In genomic region chr5:24525360-24526189, GRCm38 (mm10) we compare ENCODE assay signal across 8 mouse cellular contexts. TPM values are rescaled to one million over a fixed set of nuclear protein-coding genes. Genes with fewer than 3 reads are reported as not detected.
DNase-seq lines count a peak whose midpoint lies in the region; ATAC-seq and TF ChIP-seq lines count a peak whose summit lies in the region.

No protein-coding gene starts in this region.

- peak overlapping the region; percentile 65 for H3K9ac ChIP-seq in hindbrain, embryonic 11.5 days (ENCODE audit: low read depth, low read length)
- no peak overlapping the region for H3K9ac ChIP-seq in liver, postnatal 0 days (replicated peaks)

- no peak overlapping the region for H3K27ac ChIP-seq in gastrocnemius, adult 2 months
- H3K27ac ChIP-seq in hindbrain, embryonic 11.5 days (ENCODE audit: low read depth, low read length): no peak overlapping the region
- no peak overlapping the region for H3K27ac ChIP-seq in liver, postnatal 0 days (ENCODE audit: low read depth)
- H3K27ac ChIP-seq in thymus, adult 2 months (ENCODE audit: control insufficient read depth, insufficient read depth, low read length): no peak overlapping the region

- peak overlapping the region; percentile 69 for H3K4me3 ChIP-seq in gastrocnemius, adult 2 months
- peak overlapping the region; percentile 77 for H3K4me3 ChIP-seq in E14TG2a.4 (replicated peaks; ENCODE audit: low read length)
- H3K4me3 ChIP-seq in hindbrain, embryonic 11.5 days (ENCODE audit: low read depth, low read length): peak overlapping the region; percentile 47
- peak overlapping the region; percentile 25 for H3K4me3 ChIP-seq in liver, postnatal 0 days (ENCODE audit: low read depth, low read length)
- no peak overlapping the region for H3K4me3 ChIP-seq in thymus, adult 2 months (ENCODE audit: control insufficient read depth, insufficient read depth, low read length)

- H3K27me3 ChIP-seq in E14TG2a.4 (ENCODE audit: insufficient read depth, low read length): peaks cover 79% of the 10 kb centered on the region
- peaks cover 51% of the 10 kb centered on the region for H3K27me3 ChIP-seq in hindbrain, embryonic 11.5 days (ENCODE audit: control insufficient read depth, insufficient read depth, low read length)
- H3K27me3 ChIP-seq in liver, postnatal 0 days (ENCODE audit: insufficient read depth, low read length): peaks cover 87% of the 10 kb centered on the region
- H3K27me3 ChIP-seq in thymus, adult 2 months (ENCODE audit: control insufficient read depth, insufficient read depth, low read length): peaks cover 27% of the 10 kb centered on the region

- H3K36me3 ChIP-seq in E14TG2a.4 (ENCODE audit: insufficient read depth, low read length): no peaks in the 10 kb centered on the region
- H3K36me3 ChIP-seq in hindbrain, embryonic 11.5 days (ENCODE audit: control insufficient read depth, insufficient read depth, low read length): no peaks in the 10 kb centered on the region
- no peaks in the 10 kb centered on the region for H3K36me3 ChIP-seq in liver, postnatal 0 days (replicated peaks; ENCODE audit: insufficient read depth, low read length)
- H3K36me3 ChIP-seq in thymus, adult 2 months (ENCODE audit: control insufficient read depth, insufficient read depth, low read length): no peaks in the 10 kb centered on the region

- TF ChIP-seq CTCF in gastrocnemius, adult 2 months (IDR thresholded peaks at IDR 0.05): no peak
- TF ChIP-seq CTCF in E14TG2a.4 (conservative IDR thresholded peaks at IDR 0.05; ENCODE audit: low read length): no peak
- TF ChIP-seq CTCF in liver, postnatal 0 days (IDR thresholded peaks at IDR 0.05; ENCODE audit: low read depth): no peak
- TF ChIP-seq CTCF in thymus, adult 2 months (IDR thresholded peaks at IDR 0.05; ENCODE audit: borderline replicate concordance, control insufficient read depth, extremely low read depth, insufficient read depth, low read length, poor library complexity): no peak

- intact Hi-C loops in gastrocnemius, adult 2 months (cut with DNase I): no loop called here

- H3K9me3 ChIP-seq in E14TG2a.4 (ENCODE audit: low read length): no peaks in the 10 kb centered on the region
- no peaks in the 10 kb centered on the region for H3K9me3 ChIP-seq in hindbrain, embryonic 11.5 days (ENCODE audit: control insufficient read depth, low read length)
- H3K9me3 ChIP-seq in liver, postnatal 0 days (ENCODE audit: low read length): no peaks in the 10 kb centered on the region

- TF ChIP-seq POLR2A in thymus, adult 2 months (IDR thresholded peaks at IDR 0.05; ENCODE audit: control insufficient read depth, extremely low read depth, insufficient read depth, low read length, poor library complexity): no peak

- 2% methylated on average over 34 of the region's 34 CpGs for WGBS in hindbrain, embryonic 11.5 days
- 7% methylated on average over 34 of the region's 34 CpGs for WGBS in liver, postnatal 0 days (ENCODE audit: insufficient replicate concordance)
- 13% methylated on average over 34 of the region's 34 CpGs for WGBS in thymus, adult 2 months

- peaks cover 43% of the 10 kb centered on the region for H3K4me1 ChIP-seq in E14TG2a.4 (replicated peaks; ENCODE audit: low read depth, low read length)
- H3K4me1 ChIP-seq in hindbrain, embryonic 11.5 days (replicated peaks; ENCODE audit: control insufficient read depth, insufficient read depth, low read length): peaks cover 6% of the 10 kb centered on the region; the same call in 1 of the 2 replicates
- H3K4me1 ChIP-seq in liver, postnatal 0 days (ENCODE audit: insufficient read depth): peaks cover 10% of the 10 kb centered on the region
- H3K4me1 ChIP-seq in thymus, adult 2 months (replicated peaks; ENCODE audit: control insufficient read depth, insufficient read depth, low read length): 0 out of 2 replicates have a peak, but pooled peaks cover 3% of the 10 kb centered on the region

- no peak for ATAC-seq in hindbrain, embryonic 11.5 days (ENCODE audit: low FRiP score)
- no peak for ATAC-seq in liver, postnatal 0 days
- no peak for ATAC-seq in inflammation-experienced regulatory T-cells, adult 6 months
- no peak for ATAC-seq in cerebellum, adult (ENCODE audit: insufficient number of reproducible peaks, low FRiP score, low TSS enrichment)

- TF ChIP-seq EP300 in liver, postnatal 0 days (IDR thresholded peaks at IDR 0.05; ENCODE audit: low read depth): no peak

- peak overlapping the region; percentile 84 for H3K4me2 ChIP-seq in hindbrain, embryonic 11.5 days (replicated peaks; ENCODE audit: low read depth, low read length)
- H3K4me2 ChIP-seq in liver, postnatal 0 days (ENCODE audit: low read depth, low read length): peak overlapping the region; percentile 62; the same call in 1 of the 2 replicates

- no peak for DNase-seq in gastrocnemius, adult 2 months
- no peak for DNase-seq in gastrocnemius, postnatal 10 days
- DNase-seq in hindbrain, embryonic 11.5 days (ENCODE audit: low spot score): peak; percentile 62
- DNase-seq in liver, postnatal 0 days: no peak
- DNase-seq in thymus, adult 2 months: no peak

RNA-seq across cellular contexts. Expression of gene Gbx1, which starts 1.4 kb away (rescaled TPM):
- not detected for total RNA-seq in gastrocnemius, adult 2 months (2021)
- total RNA-seq in gastrocnemius, postnatal 10 days (2021): not detected
- polyA plus RNA-seq in hindbrain, embryonic 11.5 days (2014; fragmentation: Nextera tagmentation; extraction: Ambion mirVana): 1.0 and 1.9 TPM in 2 replicates
- polyA plus RNA-seq in liver, postnatal 0 days (2015; fragmentation: Nextera tagmentation; extraction: Ambion mirVana): not detected in 2 replicates
- under 1 TPM in 1 of 3 experiments, not detected in 2; 0.16 TPM for polyA plus RNA-seq in inflammation-experienced regulatory T-cells, adult 6 months (2017; shearing (Covaris generic))
- 0.05 TPM in 2 replicates for polyA plus RNA-seq in thymus, adult 2 months (2012; rRNA removed)

RNA-seq across cellular contexts. Expression of gene Asb10, which starts 15.2 kb away (rescaled TPM):
- 100 to 1,000 TPM; 101 to 107 TPM for total RNA-seq in gastrocnemius, adult 2 months (2021)
- 10 to 100 TPM; 31.3 to 37.4 TPM for total RNA-seq in gastrocnemius, postnatal 10 days (2021)
- 0.20 and 0.33 TPM in 2 replicates for polyA plus RNA-seq in hindbrain, embryonic 11.5 days (2014; fragmentation: Nextera tagmentation; extraction: Ambion mirVana)
- polyA plus RNA-seq in liver, postnatal 0 days (2015; fragmentation: Nextera tagmentation; extraction: Ambion mirVana): 0.06 and 0.14 TPM in 2 replicates
- not detected for polyA plus RNA-seq in inflammation-experienced regulatory T-cells, adult 6 months (2017; shearing (Covaris generic))
- 0.38 and 9.5 TPM in 2 replicates for polyA plus RNA-seq in thymus, adult 2 months (2012; rRNA removed)

RNA-seq across cellular contexts. Expression of gene 4931409K22Rik, which starts 31.0 kb away (rescaled TPM):
- not detected for total RNA-seq in gastrocnemius, adult 2 months (2021)
- not detected for total RNA-seq in gastrocnemius, postnatal 10 days (2021)
- 0.14 TPM in 1 of 2 replicates, not detected in the other for polyA plus RNA-seq in hindbrain, embryonic 11.5 days (2014; fragmentation: Nextera tagmentation; extraction: Ambion mirVana)
- polyA plus RNA-seq in liver, postnatal 0 days (2015; fragmentation: Nextera tagmentation; extraction: Ambion mirVana): not detected in 2 replicates
- polyA plus RNA-seq in inflammation-experienced regulatory T-cells, adult 6 months (2017; shearing (Covaris generic)): not detected
- not detected in 2 replicates for polyA plus RNA-seq in thymus, adult 2 months (2012; rRNA removed)

RNA-seq across cellular contexts. Expression of gene Abcf2, which starts 51.7 kb away (rescaled TPM):
- total RNA-seq in gastrocnemius, adult 2 months (2021): 100 to 1,000 TPM; 105 to 117 TPM
- 10 to 100 TPM; 66.4 to 74.0 TPM for total RNA-seq in gastrocnemius, postnatal 10 days (2021)
- 121 and 136 TPM in 2 replicates for polyA plus RNA-seq in hindbrain, embryonic 11.5 days (2014; fragmentation: Nextera tagmentation; extraction: Ambion mirVana)
- polyA plus RNA-seq in liver, postnatal 0 days (2015; fragmentation: Nextera tagmentation; extraction: Ambion mirVana): 24.9 and 26.4 TPM in 2 replicates
- polyA plus RNA-seq in inflammation-experienced regulatory T-cells, adult 6 months (2017; shearing (Covaris generic)): 10 to 100 TPM; 52.1 to 67.7 (median 61.3) TPM
- polyA plus RNA-seq in thymus, adult 2 months (2012; rRNA removed): 117 and 121 TPM in 2 replicates
